Mouse (Mus musculus) brain, embryonic 14.5 days (tissue): ENCODE measurements around the gene Trim14.

ENCODE experiments used
- CTCF ChIP-seq: fragments of 200-500 bp; IDR thresholded peaks from 2 replicates; pipeline ENCODE4 v1.5.1; 2012; ENCODE audit warnings: inconsistent platforms, mild to moderate bottlenecking, moderate library complexity, borderline replicate concordance; ENCODE audit not compliant: insufficient read depth, insufficient read length; ENCODE audit errors: extremely low read depth
- POLR2A ChIP-seq: fragments of 200-500 bp; IDR thresholded peaks from 2 replicates; pipeline ENCODE4 v1.6.1; 2012; ENCODE audit warnings: mild to moderate bottlenecking, inconsistent platforms, borderline replicate concordance; ENCODE audit not compliant: poor library complexity, insufficient read depth, insufficient read length, severe bottlenecking; ENCODE audit errors: extremely low read depth

GRCm38 (mm10) chr4:46448886-46449285, 87.1 kb downstream of the Trim14 start:
- TF ChIP-seq CTCF (no peak), POLR2A (no peak)
